In genomic region chrX:101329372-101330028, GRCm38 (mm10) we compare ENCODE assay signal across 8 mouse cellular contexts. TPM values are rescaled to one million over a fixed set of nuclear protein-coding genes. Genes with fewer than 3 reads are reported as not detected.
DNase-seq lines count a peak whose midpoint lies in the region; ATAC-seq and TF ChIP-seq lines count a peak whose summit lies in the region.

No protein-coding gene starts in this region.

- H3K4me1 ChIP-seq in bone marrow, adult 2 months (ENCODE audit: control insufficient read depth, insufficient read depth, low read length), result no peaks in the 10 kb centered on the region
- H3K4me1 ChIP-seq in heart, embryonic 14.5 days (ENCODE audit: control insufficient read depth in 2 of 2, insufficient read depth in 2 of 2, low read length in 2 of 2), result peaks cover 0 to 5% of the 10 kb centered on the region in 2 experiments; a peak in 2 of 4 replicates
- H3K4me1 ChIP-seq in neural tube, embryonic 15.5 days, result peaks cover 9% of the 10 kb centered on the region; the same call in 1 of the 2 replicates
- H3K4me1 ChIP-seq in thymus, adult 2 months (replicated peaks; ENCODE audit: control insufficient read depth, insufficient read depth, low read length), result peaks cover 4% of the 10 kb centered on the region

- no peaks in the 10 kb centered on the region for H3K9me3 ChIP-seq in heart, embryonic 14.5 days (ENCODE audit: control insufficient read depth, low read length)
- H3K9me3 ChIP-seq in neural tube, embryonic 15.5 days (replicated peaks), result no peaks in the 10 kb centered on the region

- peak overlapping the region; percentile 54; the same call in 1 of the 2 replicates for H3K9ac ChIP-seq in heart, embryonic 14.5 days (ENCODE audit: low read length)
- no peak overlapping the region for H3K9ac ChIP-seq in neural tube, embryonic 15.5 days (replicated peaks)

- TF ChIP-seq CTCF in bone marrow, adult 2 months (IDR thresholded peaks at IDR 0.05; ENCODE audit: control insufficient read depth, insufficient read depth, low read length), result peak; percentile 39
- TF ChIP-seq CTCF in thymus, adult 2 months (IDR thresholded peaks at IDR 0.05; ENCODE audit: borderline replicate concordance, control insufficient read depth, extremely low read depth, insufficient read depth, low read length, poor library complexity), result no peak

- TF ChIP-seq POLR2A in bone marrow, adult 2 months (IDR thresholded peaks at IDR 0.05; ENCODE audit: borderline replicate concordance, control insufficient read depth, low read depth, low read length), result no peak
- TF ChIP-seq POLR2A in thymus, adult 2 months (IDR thresholded peaks at IDR 0.05; ENCODE audit: control insufficient read depth, extremely low read depth, insufficient read depth, low read length, poor library complexity), result no peak

- DNase-seq in CD8-positive naive resting alpha-beta T cell, adult 2 months (ENCODE audit: low read depth in 2 of 2, low spot score in 2 of 2), result peak; percentile 9 to 27
- DNase-seq in kidney, postnatal 36 days, result peak; percentile 61 to 71
- DNase-seq in lung, adult 18-20 months, result peak; percentile 39 to 51
- peak; percentile 36 for DNase-seq in thymus, adult 2 months

- no peaks in the 10 kb centered on the region for H3K36me3 ChIP-seq in heart, embryonic 14.5 days (ENCODE audit: control insufficient read depth, insufficient read depth, low read length)
- H3K36me3 ChIP-seq in neural tube, embryonic 15.5 days, result no peaks in the 10 kb centered on the region
- H3K36me3 ChIP-seq in thymus, adult 2 months (ENCODE audit: control insufficient read depth, insufficient read depth, low read length), result no peaks in the 10 kb centered on the region

- ATAC-seq in erythroid progenitor cell, adult 5-6 weeks (replicated peaks; ENCODE audit: low FRiP score, poor library complexity, severe bottlenecking), result peak; percentile 45; the same call in 1 of the 2 replicates
- no peak for ATAC-seq in heart, embryonic 14.5 days (ENCODE audit: insufficient number of reproducible peaks, insufficient read depth, low FRiP score, low read depth)
- ATAC-seq in neural tube, embryonic 15.5 days (ENCODE audit: low FRiP score), result no peak

- no peaks in the 10 kb centered on the region for H3K27me3 ChIP-seq in heart, embryonic 14.5 days (ENCODE audit: control insufficient read depth, insufficient read depth, low read length)
- H3K27me3 ChIP-seq in neural tube, embryonic 15.5 days (replicated peaks), result no peaks in the 10 kb centered on the region
- H3K27me3 ChIP-seq in thymus, adult 2 months (ENCODE audit: control insufficient read depth, insufficient read depth, low read length), result no peaks in the 10 kb centered on the region

- no peak overlapping the region for H3K4me3 ChIP-seq in bone marrow, adult 2 months (replicated peaks; ENCODE audit: control insufficient read depth, low read depth, low read length)
- H3K4me3 ChIP-seq in heart, embryonic 14.5 days (ENCODE audit: control insufficient read depth in 1 of 2, insufficient read depth in 1 of 2, low read depth in 1 of 2, low read length in 2 of 2), result no peak overlapping the region
- no peak overlapping the region for H3K4me3 ChIP-seq in neural tube, embryonic 15.5 days (replicated peaks)
- H3K4me3 ChIP-seq in thymus, adult 2 months (ENCODE audit: control insufficient read depth, insufficient read depth, low read length), result no peak overlapping the region

- WGBS in bone marrow, adult 2 months, result 34% methylated on average over 7 of the region's 10 CpGs
- 28% methylated on average over 10 of the region's 10 CpGs for WGBS in heart, embryonic 14.5 days
- WGBS in neural tube, embryonic 15.5 days, result 26% methylated on average over 9 of the region's 10 CpGs
- WGBS in thymus, adult 2 months, result 48% methylated on average over 10 of the region's 10 CpGs

- no peak overlapping the region; the same call in 1 of the 2 replicates for H3K4me2 ChIP-seq in heart, embryonic 14.5 days (ENCODE audit: low read length)
- no peak overlapping the region for H3K4me2 ChIP-seq in neural tube, embryonic 15.5 days

- no peak overlapping the region for H3K27ac ChIP-seq in bone marrow, adult 2 months (ENCODE audit: control insufficient read depth, insufficient read depth, low read depth, low read length, poor library complexity)
- H3K27ac ChIP-seq in heart, embryonic 14.5 days (replicated peaks in 1 of 2; ENCODE audit: control insufficient read depth in 1 of 2, insufficient read depth in 1 of 2, low read depth in 2 of 2, low read length in 2 of 2), result peak overlapping the region; percentile 53 to 74
- H3K27ac ChIP-seq in neural tube, embryonic 15.5 days (replicated peaks), result peak overlapping the region; percentile 77; the same call in 1 of the 2 replicates
- H3K27ac ChIP-seq in thymus, adult 2 months (ENCODE audit: control insufficient read depth, insufficient read depth, low read length), result no peak overlapping the region

RNA-seq across cellular contexts. Expression of gene Nlgn3, which starts 30.5 kb away (rescaled TPM):
- polyA plus RNA-seq in bone marrow, adult 2 months (2011; ENCODE audit: insufficient read depth, insufficient read length, low replicate concordance, missing spikeins), result 2.1 TPM in 1 of 2 replicates, not detected in the other
- not detected in 2 replicates for total RNA-seq in erythroid progenitor cell, adult 5-6 weeks (2015; ENCODE audit: low replicate concordance)
- 0.26 and 1.5 TPM in 2 replicates for total RNA-seq in erythroid progenitor cell, adult 5-6 weeks (2017; ENCODE audit: low replicate concordance)
- 2.5 and 2.9 TPM in 2 replicates for polyA plus RNA-seq in heart, embryonic 14.5 days (2014; fragmentation: Nextera tagmentation; extraction: Ambion mirVana)
- polyA plus RNA-seq in neural tube, embryonic 15.5 days (2015; fragmentation: Nextera tagmentation; extraction: Ambion mirVana), result 72.1 and 77.2 TPM in 2 replicates
- 0.20 and 0.40 TPM in 2 replicates for polyA plus RNA-seq in thymus, adult 2 months (2012; rRNA removed)

RNA-seq across cellular contexts. Expression of gene Gjb1, which starts 46.7 kb away (rescaled TPM):
- polyA plus RNA-seq in bone marrow, adult 2 months (2011; ENCODE audit: insufficient read depth, insufficient read length, low replicate concordance, missing spikeins), result 1.1 and 4.7 TPM in 2 replicates
- not detected in 2 replicates for total RNA-seq in erythroid progenitor cell, adult 5-6 weeks (2015; ENCODE audit: low replicate concordance)
- not detected in 2 replicates for total RNA-seq in erythroid progenitor cell, adult 5-6 weeks (2017; ENCODE audit: low replicate concordance)
- polyA plus RNA-seq in heart, embryonic 14.5 days (2014; fragmentation: Nextera tagmentation; extraction: Ambion mirVana), result not detected in 2 replicates
- 1.8 and 4.6 TPM in 2 replicates for polyA plus RNA-seq in neural tube, embryonic 15.5 days (2015; fragmentation: Nextera tagmentation; extraction: Ambion mirVana)
- 0.20 and 2.5 TPM in 2 replicates for polyA plus RNA-seq in thymus, adult 2 months (2012; rRNA removed)

RNA-seq across cellular contexts. Expression of gene Med12, which starts 55.7 kb away (rescaled TPM):
- 122 and 196 TPM in 2 replicates for polyA plus RNA-seq in bone marrow, adult 2 months (2011; ENCODE audit: insufficient read depth, insufficient read length, low replicate concordance, missing spikeins)
- 224 and 283 TPM in 2 replicates for total RNA-seq in erythroid progenitor cell, adult 5-6 weeks (2015; ENCODE audit: low replicate concordance)
- total RNA-seq in erythroid progenitor cell, adult 5-6 weeks (2017; ENCODE audit: low replicate concordance), result 94.2 and 125 TPM in 2 replicates
- polyA plus RNA-seq in heart, embryonic 14.5 days (2014; fragmentation: Nextera tagmentation; extraction: Ambion mirVana), result 25.9 and 29.2 TPM in 2 replicates
- polyA plus RNA-seq in neural tube, embryonic 15.5 days (2015; fragmentation: Nextera tagmentation; extraction: Ambion mirVana), result 21.9 and 23.7 TPM in 2 replicates
- 363 and 395 TPM in 2 replicates for polyA plus RNA-seq in thymus, adult 2 months (2012; rRNA removed)

Comparison
In these comparisons a context has a peak if more than half of its experiments do, and no peak if none do; other contexts are left out.
1. H3K27ac ChIP-seq: peak in heart, embryonic 14.5 days (2 of 2) and neural tube, embryonic 15.5 days (single experiment); none in bone marrow, adult 2 months (single experiment) and thymus, adult 2 months (single experiment).
2. RNA of gene Nlgn3, which starts 30.5 kb away (polyA plus RNA-seq): 72.1 to 77.2 TPM in neural tube, embryonic 15.5 days; 2.5 to 2.9 TPM in heart, embryonic 14.5 days, 2.1 TPM in bone marrow, adult 2 months and 0.20 to 0.40 TPM in thymus, adult 2 months; every median in the first group is over 10 times any median in the second.
3. Peak in every context shown above with its lines, with median percentiles within 50 percentile points of each other: DNase-seq.